Mouse (Mus musculus) heart, embryonic 15.5 days (tissue): ENCODE results near the gene Gipc3. TPM values are rescaled to one million over a fixed set of nuclear protein-coding genes. Genes with fewer than 3 reads are reported as not detected.

ENCODE experiments used
- ATAC-seq: fragments of 200-750 bp; cut with Nextera tagmentation; replicated peaks from 2 replicates; pipeline ENCODE4 v1.8.0; 2017; ENCODE audit warnings: low read depth, moderate TSS enrichment; ENCODE audit not compliant: insufficient number of reproducible peaks, insufficient read depth, low FRiP score
- H3K27ac ChIP-seq: fragments of 300-500 bp; sonication (generic); 2 replicates; pipeline ENCODE4 v1.5.1; 2015; ENCODE audit warnings: mild to moderate bottlenecking, inconsistent platforms
- H3K27me3 ChIP-seq: fragments of 300-500 bp; sonication (generic); 2 replicates; pipeline ENCODE4 v1.6.1; 2015; ENCODE audit warnings: inconsistent platforms
- H3K36me3 ChIP-seq: fragments of 300-500 bp; sonication (generic); 2 replicates; pipeline ENCODE4 v1.6.1; 2015; ENCODE audit warnings: mild to moderate bottlenecking, inconsistent platforms
- H3K4me1 ChIP-seq: fragments of 300-500 bp; sonication (generic); replicated peaks from 2 replicates; pipeline ENCODE4 v1.6.1; 2015; ENCODE audit warnings: inconsistent platforms
- H3K4me2 ChIP-seq: fragments of 300-500 bp; sonication (generic); 2 replicates; pipeline ENCODE4 v1.6.1; 2015; ENCODE audit warnings: inconsistent platforms, mild to moderate bottlenecking, moderate library complexity
- H3K4me3 ChIP-seq: fragments of 300-500 bp; sonication (generic); 2 replicates; pipeline ENCODE4 v1.5.1; 2015; ENCODE audit warnings: mild to moderate bottlenecking, inconsistent platforms
- H3K9ac ChIP-seq: fragments of 300-500 bp; sonication (generic); 2 replicates; pipeline ENCODE4 v1.6.1; 2015; ENCODE audit warnings: mild to moderate bottlenecking, inconsistent platforms
- H3K9me3 ChIP-seq: fragments of 300-500 bp; sonication (generic); replicated peaks from 2 replicates; pipeline ENCODE4 v1.6.1; 2016; ENCODE audit warnings: inconsistent platforms
- WGBS: fragments of 180-500 bp; shearing (Covaris S2); methylation state at CpG from one replicate; pipeline ENCODE4 v1.1.7; 2015; ENCODE audit warnings: mixed read lengths; 5-methylcytosine and 5-hydroxymethylcytosine counted together
- polyA plus RNA-seq: library from polyadenylated mRNA; unstranded; fragments of >200 nt; fragmentation: Nextera tagmentation; extraction: Ambion mirVana; gene quantifications from 2 replicates; pipeline ENCODE4 v1.2.1, GENCODE M21; 2015

Gipc3 gene
- polyA plus RNA-seq, 1 experiment from 2014 or later, result not detected

GRCm38 (mm10) chr10:81356991-81357844 lies 14.2 kb upstream of the Gipc3 start, which contains the start of gene Mfsd12:
Gene Mfsd12 (plus strand): TSS chr10:81357491.
- ATAC-seq, result peak; percentile 81
- WGBS, result 2% methylated on average over 79 of the region's 79 CpGs
- H3K4me1 ChIP-seq, result peaks cover 54% of the 10 kb centered on the region
- peak within 1 kb of the TSS; percentile 98 for H3K4me2 ChIP-seq
- H3K27ac ChIP-seq, result peak within 1 kb of the TSS; percentile 78
- H3K27me3 ChIP-seq, result no peaks in the 10 kb centered on the region
- peak within 1 kb of the TSS; percentile 95 for H3K9ac ChIP-seq
- H3K36me3 ChIP-seq, result no peaks in the 10 kb centered on the region
- peak within 1 kb of the TSS; percentile 95 for H3K4me3 ChIP-seq
- no peaks in the 10 kb centered on the region for H3K9me3 ChIP-seq

- peak overlapping the region; percentile 95 for H3K4me3 ChIP-seq
- peaks cover 49% of the 10 kb centered on the region for H3K4me1 ChIP-seq
- H3K9me3 ChIP-seq, result no peaks in the 10 kb centered on the region
- H3K27ac ChIP-seq, result peak overlapping the region; percentile 46; the same call in 1 of the 2 replicates
- no peak for ATAC-seq
- H3K27me3 ChIP-seq, result no peaks in the 10 kb centered on the region
- no peaks in the 10 kb centered on the region for H3K36me3 ChIP-seq
- WGBS, result 50% methylated on average over 12 of the region's 12 CpGs
- peak overlapping the region; percentile 98 for H3K4me2 ChIP-seq
- peak overlapping the region; percentile 8; the same call in 1 of the 2 replicates for H3K9ac ChIP-seq
Measured at GRCm38 (mm10) chr10:81356352-81356990, 13.4 kb upstream of the Gipc3 start.

GRCm38 (mm10) chr10:81355533-81355932 lies 12.5 kb upstream of the Gipc3 start:
- Histone ChIP-seq H3K27me3 (no peaks in the 10 kb centered on the region), H3K4me3 (no peak overlapping the region), H3K27ac (no peak overlapping the region), H3K36me3 (no peaks in the 10 kb centered on the region), H3K4me1 (peaks cover 46% of the 10 kb centered on the region), H3K4me2 (no peak overlapping the region), H3K9ac (no peak overlapping the region), H3K9me3 (no peaks in the 10 kb centered on the region)
- 68% methylated on average over 4 of the region's 4 CpGs for WGBS
- no peak for ATAC-seq

- no peak overlapping the region for H3K9ac ChIP-seq
- no peaks in the 10 kb centered on the region for H3K36me3 ChIP-seq
- 64% methylated on average over 9 of the region's 9 CpGs for WGBS
- H3K4me2 ChIP-seq, result no peak overlapping the region
- H3K27ac ChIP-seq, result peak overlapping the region; percentile 37; the same call in 1 of the 2 replicates
- no peak for ATAC-seq
- H3K27me3 ChIP-seq, result no peaks in the 10 kb centered on the region
- H3K4me1 ChIP-seq, result peaks cover 40% of the 10 kb centered on the region
- no peaks in the 10 kb centered on the region for H3K9me3 ChIP-seq
- H3K4me3 ChIP-seq, result no peak overlapping the region
Measured at GRCm38 (mm10) chr10:81354738-81355477, 11.8 kb upstream of the Gipc3 start.

GRCm38 (mm10) chr10:81351678-81352291 lies 8.7 kb upstream of the Gipc3 start:
- Histone ChIP-seq H3K36me3 (peaks cover 7% of the 10 kb centered on the region; the same call in 1 of the 2 replicates), H3K27me3 (no peaks in the 10 kb centered on the region), H3K4me3 (no peak overlapping the region), H3K27ac (no peak overlapping the region), H3K9me3 (no peaks in the 10 kb centered on the region), H3K4me2 (no peak overlapping the region), H3K9ac (no peak overlapping the region), H3K4me1 (peaks cover 44% of the 10 kb centered on the region)
- no peak for ATAC-seq
- 18% methylated on average over 9 of the region's 9 CpGs for WGBS

- peak; percentile 94 for ATAC-seq
- WGBS, result under 1% methylated on average over 54 of the region's 54 CpGs
Measured at GRCm38 (mm10) chr10:81350351-81351063, 7.4 kb upstream of the Gipc3 start, which contains the start of gene Hmg20b. Gene Hmg20b (minus strand): TSS chr10:81350480.

GRCm38 (mm10) chr10:81349961-81350350 lies 6.9 kb upstream of the Gipc3 start:
- Histone ChIP-seq H3K4me2 (peak overlapping the region; percentile 73), H3K27ac (peak overlapping the region; percentile 83), H3K36me3 (peaks cover 21% of the 10 kb centered on the region; the same call in 1 of the 2 replicates), H3K9me3 (no peaks in the 10 kb centered on the region), H3K27me3 (no peaks in the 10 kb centered on the region), H3K4me1 (peaks cover 45% of the 10 kb centered on the region), H3K4me3 (peak overlapping the region; percentile 73), H3K9ac (peak overlapping the region; percentile 90)
- no peak; the same call in 1 of the 2 replicates for ATAC-seq
- WGBS, result under 1% methylated on average over 29 of the region's 29 CpGs

More at GRCm38 (mm10) chr10:81350351-81351063, 7.4 kb upstream of the Gipc3 start, which contains the start of gene Hmg20b:
- H3K4me2 ChIP-seq, result peak within 1 kb of the TSS; percentile 73
- peaks cover 20% of the 10 kb centered on the region; the same call in 1 of the 2 replicates for H3K36me3 ChIP-seq
- peak within 1 kb of the TSS; percentile 73 for H3K4me3 ChIP-seq
- H3K4me1 ChIP-seq, result peaks cover 43% of the 10 kb centered on the region
- no peaks in the 10 kb centered on the region for H3K9me3 ChIP-seq
- peak within 1 kb of the TSS; percentile 83 for H3K27ac ChIP-seq
- peak within 1 kb of the TSS; percentile 90 for H3K9ac ChIP-seq
- H3K27me3 ChIP-seq, result no peaks in the 10 kb centered on the region

- H3K4me3 ChIP-seq, result peak overlapping the region; percentile 73
- peaks cover 21% of the 10 kb centered on the region; the same call in 1 of the 2 replicates for H3K36me3 ChIP-seq
- WGBS, result 6% methylated on average over 12 of the region's 12 CpGs
Measured at GRCm38 (mm10) chr10:81349146-81349545, 6.1 kb upstream of the Gipc3 start.

GRCm38 (mm10) chr10:81346453-81347067 lies 3.5 kb upstream of the Gipc3 start:
- WGBS, result 20% methylated on average over 55 of the region's 55 CpGs
- H3K4me3 ChIP-seq, result peak overlapping the region; percentile 26; the same call in 1 of the 2 replicates
- H3K27ac ChIP-seq, result 0 out of 2 replicates have a peak overlapping the region, but pooled peaks have one; percentile 37
- peaks cover 63% of the 10 kb centered on the region for H3K4me1 ChIP-seq
- H3K27me3 ChIP-seq, result peaks cover 24% of the 10 kb centered on the region
- peak overlapping the region; percentile 43; the same call in 1 of the 2 replicates for H3K9ac ChIP-seq
- H3K4me2 ChIP-seq, result peak overlapping the region; percentile 51
- ATAC-seq, result no peak
- no peaks in the 10 kb centered on the region for H3K9me3 ChIP-seq
- peaks cover 21% of the 10 kb centered on the region; the same call in 1 of the 2 replicates for H3K36me3 ChIP-seq

More at GRCm38 (mm10) chr10:81349146-81349545, 6.1 kb upstream of the Gipc3 start:
- no peaks in the 10 kb centered on the region for H3K9me3 ChIP-seq
- H3K9ac ChIP-seq, result peak overlapping the region; percentile 90
- peak overlapping the region; percentile 58 for H3K27ac ChIP-seq
- ATAC-seq, result 0 out of 2 replicates have a peak, but pooled peaks have one; percentile 14
- H3K27me3 ChIP-seq, result no peaks in the 10 kb centered on the region
- H3K4me2 ChIP-seq, result peak overlapping the region; percentile 73
- H3K4me1 ChIP-seq, result peaks cover 51% of the 10 kb centered on the region
